Mouse (Mus musculus) brain, embryonic 14.5 days (tissue): ENCODE measurements at regions not wholly inside any gene's neighbourhood (a gene's known extent, or its start where the extent isn't known, plus 50 kb on each side); places are given as distances from the start of the nearest gene placed in this dataset.
"Not testable (repeated sequence)": the region's sequence is repeated elsewhere in the genome, so short reads cannot be mapped to it uniquely, and the experiment has no call there.

Experiments used
- DNase-seq: peaks from one replicate; pipeline ENCODE4 v3.0.0-alpha.2; 2011; ENCODE audit warnings: low read depth
- CTCF ChIP-seq: fragments of 200-500 bp; IDR thresholded peaks from 2 replicates; pipeline ENCODE4 v1.5.1; 2012; ENCODE audit warnings: inconsistent platforms, mild to moderate bottlenecking, moderate library complexity, borderline replicate concordance; ENCODE audit not compliant: insufficient read depth, insufficient read length; ENCODE audit errors: extremely low read depth
- POLR2A ChIP-seq: fragments of 200-500 bp; IDR thresholded peaks from 2 replicates; pipeline ENCODE4 v1.6.1; 2012; ENCODE audit warnings: mild to moderate bottlenecking, inconsistent platforms, borderline replicate concordance; ENCODE audit not compliant: poor library complexity, insufficient read depth, insufficient read length, severe bottlenecking; ENCODE audit errors: extremely low read depth

DNA sequence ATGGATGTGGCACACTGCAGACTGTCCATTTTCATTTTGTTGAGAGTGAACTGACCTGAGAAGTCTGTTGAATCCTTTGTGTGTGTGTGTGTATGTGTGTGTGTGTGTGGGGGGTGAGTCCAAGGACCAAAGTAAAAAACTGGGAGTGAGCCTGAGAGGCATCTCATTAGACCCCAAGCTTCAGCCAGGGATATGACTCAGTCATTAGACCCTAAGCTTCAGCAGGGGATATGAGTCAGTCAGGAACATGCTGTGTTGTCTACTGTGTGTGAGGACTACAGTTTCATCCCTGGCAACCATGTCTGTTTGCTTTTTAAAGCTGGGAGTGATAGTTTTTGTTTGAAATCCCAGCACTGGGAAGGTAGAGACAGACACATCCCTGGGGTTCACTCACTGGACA lies 74.8 kb upstream of the Btbd11 start:
- no peak for TF ChIP-seq POLR2A
- no peak for DNase-seq

DNA sequence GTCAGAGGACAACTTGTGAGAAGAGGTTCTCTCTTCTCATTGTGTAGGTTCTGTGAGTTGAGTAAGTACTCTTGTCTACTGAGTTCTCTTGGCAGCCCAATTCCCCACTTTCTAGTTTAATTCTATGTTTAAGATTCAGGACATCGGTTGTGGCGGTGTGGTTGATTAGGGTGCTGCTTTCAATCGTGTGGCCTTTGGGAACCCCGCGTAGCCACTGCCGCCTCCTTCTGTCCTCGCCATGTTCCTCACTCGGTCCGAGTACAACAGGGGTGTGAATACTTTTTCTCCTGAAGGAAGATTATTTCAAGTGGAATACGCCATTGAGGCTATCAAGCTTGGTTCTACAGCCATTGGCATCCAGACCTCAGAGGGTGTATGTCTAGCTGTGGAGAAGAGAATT lies 73.3 kb upstream of the Btbd11 start:
- DNase-seq, result not testable (repeated sequence)

DNA sequence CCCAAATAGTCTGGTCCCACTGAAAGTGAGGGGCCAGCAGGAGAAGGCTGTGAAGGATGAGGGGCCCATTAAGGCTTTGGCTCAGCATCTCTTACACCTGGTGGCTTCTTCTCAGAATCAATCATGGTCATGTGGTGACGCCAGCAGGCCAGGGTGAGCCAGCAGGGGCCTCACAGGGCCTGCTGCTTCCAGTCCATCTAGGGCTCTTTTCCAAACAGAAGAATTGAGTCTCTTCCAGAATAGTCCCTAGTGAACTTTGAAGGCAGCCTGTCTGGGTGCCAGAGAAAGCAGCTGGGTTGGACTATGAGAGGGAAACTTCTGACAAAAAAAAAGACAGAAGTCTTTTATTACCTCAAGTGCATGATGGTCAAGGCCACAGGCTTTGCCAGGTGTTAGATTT lies 65.6 kb upstream of the Btbd11 start:
- TF ChIP-seq POLR2A (no peak), CTCF (no peak)
- DNase-seq, result no peak

DNA sequence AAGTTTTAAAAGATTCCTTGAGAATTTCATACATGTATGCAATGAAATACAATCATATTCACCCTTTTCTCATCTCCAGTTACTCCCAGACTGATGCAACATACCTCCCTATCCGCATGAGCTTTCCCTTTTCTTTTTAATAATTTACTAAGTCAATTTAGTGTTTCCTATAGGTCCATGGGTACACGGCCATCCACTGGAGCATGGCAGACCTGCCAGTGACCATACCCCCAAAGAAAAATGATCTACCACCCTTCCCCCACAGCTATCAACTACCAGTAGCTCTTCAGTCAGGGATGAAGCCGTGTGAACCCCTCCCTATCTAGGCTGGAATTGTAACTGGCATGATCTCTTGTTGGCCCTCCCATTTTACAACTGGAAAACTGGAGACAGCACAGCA lies 64.3 kb upstream of the Btbd11 start:
- no peak for DNase-seq
- TF ChIP-seq CTCF (no peak), POLR2A (no peak)

DNA sequence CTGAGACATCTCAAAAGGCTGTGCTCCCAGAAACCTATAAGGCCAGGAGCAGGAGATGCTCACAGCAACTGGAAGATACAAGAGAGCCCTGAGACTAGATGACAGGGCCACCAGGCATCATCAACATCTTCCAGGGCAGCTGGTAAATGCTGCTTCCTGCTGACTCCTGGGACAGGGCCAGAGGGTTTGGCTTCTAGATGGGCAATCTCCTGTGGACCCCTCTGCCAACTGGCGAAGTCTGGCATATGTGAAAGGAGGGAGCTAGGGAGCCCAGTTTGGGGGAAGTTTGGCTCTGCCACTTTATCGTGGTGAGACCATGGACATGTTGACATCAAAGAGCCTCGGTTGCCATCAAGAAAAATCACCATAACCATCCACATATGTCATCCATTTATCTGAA lies 57.2 kb upstream of the Btbd11 start:
- DNase-seq, result peak; percentile 19
- TF ChIP-seq POLR2A (no peak), CTCF (no peak)

DNA sequence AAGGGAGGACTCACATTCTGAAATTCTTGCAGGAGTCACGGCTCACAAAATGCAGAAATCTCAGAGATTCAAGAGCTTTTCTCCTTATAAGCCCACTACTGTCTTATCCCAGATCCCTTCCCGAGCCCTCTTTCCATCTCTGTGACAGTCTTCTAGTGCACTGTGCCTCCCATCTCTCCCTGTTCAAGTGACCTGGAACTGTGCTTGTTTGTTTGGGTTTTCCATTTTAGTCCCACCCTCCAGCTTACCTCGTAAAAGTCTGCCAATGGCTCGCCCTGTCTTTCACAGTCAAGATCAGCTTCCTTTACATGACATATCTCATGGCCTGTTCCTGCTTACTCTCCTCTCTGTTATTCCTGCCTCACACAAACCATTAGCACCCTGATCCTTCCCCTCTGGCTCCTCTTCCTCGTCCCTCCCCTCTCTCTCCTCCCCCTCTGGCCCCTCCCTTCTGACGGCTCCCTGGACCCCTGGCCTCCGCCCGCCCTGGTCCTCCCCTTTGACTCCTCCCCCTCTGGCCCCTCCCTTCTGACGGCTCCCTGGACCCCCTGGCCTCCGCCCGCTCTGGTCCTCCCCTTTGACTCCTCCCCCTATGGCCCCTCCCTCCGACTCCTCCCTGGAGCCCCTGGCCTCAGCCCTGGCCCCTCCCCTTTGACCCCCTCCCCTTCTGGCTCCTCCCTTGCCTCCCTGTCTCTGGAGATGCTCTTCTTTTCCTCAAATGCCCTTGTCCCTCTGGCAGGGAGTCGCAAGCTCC lies 55.5 kb upstream of the Btbd11 start:
- peak; percentile 48 for DNase-seq
- TF ChIP-seq POLR2A, result no peak
- no peak for TF ChIP-seq CTCF
